Mouse (Mus musculus): Measurements from ENCODE around the gene Adk.

DNA sequence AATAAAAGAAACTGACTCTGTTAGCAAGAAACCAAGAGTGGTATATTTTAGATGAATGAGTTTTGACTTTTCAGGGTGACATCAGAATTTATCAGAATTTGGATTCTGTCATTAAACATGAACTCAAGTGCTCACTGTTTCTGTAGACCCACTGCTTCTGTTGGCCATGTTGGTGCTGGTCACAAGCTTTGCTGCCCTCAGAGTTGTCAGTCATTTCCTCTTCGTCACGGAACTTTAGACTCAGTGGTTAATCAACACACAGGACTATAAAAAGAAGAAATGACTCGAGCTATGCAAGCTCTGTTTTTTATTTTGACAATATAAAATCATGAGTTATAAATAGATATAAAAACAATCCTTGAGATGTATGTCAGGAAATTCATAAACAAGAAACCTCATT, 228.1 kb downstream of the Adk start:
- TF ChIP-seq POLR2A (IDR thresholded peaks at IDR 0.05; ENCODE audit: borderline replicate concordance, extremely low read depth, insufficient read depth, insufficient read length, poor library complexity, severe bottlenecking) (no peak), CTCF (IDR thresholded peaks at IDR 0.05; ENCODE audit: borderline replicate concordance, extremely low read depth, insufficient read depth, insufficient read length) (no peak)
